Mouse (Mus musculus): Measurements from ENCODE around the gene Atp5e. TPM values are rescaled to one million over a fixed set of nuclear protein-coding genes. Genes with fewer than 3 reads are reported as not detected.

The Atp5e gene
- polyA plus RNA-seq, 1 experiment from 2014 or later, result 1,156 TPM

DNA sequence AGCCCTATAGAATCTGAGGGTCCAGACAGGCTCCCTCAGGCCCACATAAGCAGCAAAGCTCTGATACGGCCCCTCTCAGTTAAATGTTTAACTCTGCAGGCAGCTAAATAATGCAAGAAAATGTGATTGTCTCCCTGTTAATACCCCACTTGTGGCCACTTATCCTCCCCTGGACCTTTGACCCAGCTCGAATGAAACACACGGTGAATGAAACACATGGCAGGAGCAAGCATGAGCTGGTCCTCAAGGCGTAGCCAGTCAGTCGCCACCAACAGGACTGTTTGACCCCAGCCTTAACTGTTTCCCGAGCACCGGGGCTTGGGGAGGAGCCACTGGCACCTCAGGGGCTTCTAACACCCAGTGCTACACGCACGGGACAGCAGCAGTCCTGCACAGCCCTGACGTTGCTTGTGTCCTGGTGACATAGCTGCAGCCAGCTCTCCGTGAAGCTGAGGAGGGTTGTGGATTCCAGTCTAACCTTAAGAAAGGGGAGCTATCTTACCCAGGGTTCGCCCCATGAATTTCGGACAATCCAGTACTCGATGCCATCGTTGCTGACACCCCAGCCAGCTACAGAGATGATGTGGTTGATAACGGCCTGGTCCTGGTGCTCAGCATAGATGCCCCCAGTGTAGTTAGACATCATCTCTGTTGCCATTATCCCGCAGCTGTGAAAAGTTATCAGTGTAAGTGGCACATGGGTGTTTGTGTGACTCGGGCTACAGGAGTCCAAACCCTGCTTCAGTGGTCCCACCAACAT, 35.6 kb downstream of the Atp5e start:
- WGBS, result 71% methylated on average over 18 of the region's 18 CpGs
- H3K27me3 ChIP-seq (ENCODE audit: insufficient read depth, low read length), result no peaks in the 10 kb centered on the region
- DNase-seq (ENCODE audit: low spot score), result peak; percentile 16
- no peaks in the 10 kb centered on the region for H3K9me3 ChIP-seq (replicated peaks; ENCODE audit: low read length)
- no peak overlapping the region for H3K4me3 ChIP-seq (replicated peaks; ENCODE audit: low read depth, low read length)
- no peak overlapping the region for H3K4me2 ChIP-seq (ENCODE audit: low read length)
- peak; percentile 47 for ATAC-seq (replicated peaks; ENCODE audit: low FRiP score, low read depth)
- no peaks in the 10 kb centered on the region for H3K4me1 ChIP-seq (replicated peaks; ENCODE audit: insufficient read depth, low read length)
- H3K27ac ChIP-seq, result no peak overlapping the region
- TF ChIP-seq CTCF (IDR thresholded peaks at IDR 0.05; ENCODE audit: low read depth), result no peak
- peaks cover 46% of the 10 kb centered on the region for H3K36me3 ChIP-seq (ENCODE audit: insufficient read depth, low read length)
- H3K9ac ChIP-seq (ENCODE audit: low read depth, low read length), result no peak overlapping the region

DNA sequence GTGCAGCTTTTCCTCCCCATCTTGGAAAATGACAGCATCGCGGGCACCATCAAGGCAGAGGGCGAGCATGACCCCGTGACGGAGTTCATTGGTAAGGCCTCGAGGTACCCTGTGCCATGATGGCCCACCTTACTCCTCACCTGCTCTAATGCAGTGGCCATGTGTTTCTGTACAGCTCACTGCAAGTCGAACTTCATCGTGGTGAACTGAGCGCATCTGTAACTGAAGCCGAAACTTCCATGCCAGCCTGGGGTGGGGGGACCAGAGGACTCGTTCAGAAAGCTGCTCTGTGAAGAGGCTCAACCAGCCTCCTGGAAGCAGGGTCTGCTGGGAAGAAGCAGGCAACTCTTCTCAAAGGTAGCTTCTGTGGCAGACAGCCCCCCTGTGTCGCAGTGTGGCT, 37.0 kb downstream of the Atp5e start:
- ATAC-seq (replicated peaks; ENCODE audit: low FRiP score, low read depth) (no peak), DNase-seq (ENCODE audit: low spot score) (no peak)
- no peaks in the 10 kb centered on the region for H3K27me3 ChIP-seq (ENCODE audit: insufficient read depth, low read length)
- no peak overlapping the region for H3K27ac ChIP-seq
- H3K4me3 ChIP-seq (replicated peaks; ENCODE audit: low read depth, low read length), result no peak overlapping the region
- no peak for TF ChIP-seq CTCF (IDR thresholded peaks at IDR 0.05; ENCODE audit: low read depth)
- WGBS, result 85% methylated on average over 12 of the region's 12 CpGs
- no peaks in the 10 kb centered on the region for H3K4me1 ChIP-seq (replicated peaks; ENCODE audit: insufficient read depth, low read length)
- peaks cover 53% of the 10 kb centered on the region for H3K36me3 ChIP-seq (ENCODE audit: insufficient read depth, low read length)
- H3K9ac ChIP-seq (ENCODE audit: low read depth, low read length), result no peak overlapping the region
- H3K9me3 ChIP-seq (replicated peaks; ENCODE audit: low read length), result no peaks in the 10 kb centered on the region
- no peak overlapping the region for H3K4me2 ChIP-seq (ENCODE audit: low read length)

GRCm38 (mm10) chr2:174424301-174425085, 39.4 kb downstream of the Atp5e start:
- peak; percentile 37 for ATAC-seq (replicated peaks; ENCODE audit: low FRiP score, low read depth)
- Histone ChIP-seq H3K9ac (ENCODE audit: low read depth, low read length) (no peak overlapping the region), H3K4me3 (replicated peaks; ENCODE audit: low read depth, low read length) (no peak overlapping the region), H3K27me3 (ENCODE audit: insufficient read depth, low read length) (no peaks in the 10 kb centered on the region), H3K36me3 (ENCODE audit: insufficient read depth, low read length) (peaks cover 58% of the 10 kb centered on the region), H3K27ac (no peak overlapping the region), H3K9me3 (replicated peaks; ENCODE audit: low read length) (no peaks in the 10 kb centered on the region), H3K4me2 (ENCODE audit: low read length) (no peak overlapping the region), H3K4me1 (replicated peaks; ENCODE audit: insufficient read depth, low read length) (no peaks in the 10 kb centered on the region)
- WGBS, result 69% methylated on average over 11 of the region's 11 CpGs
- peak; percentile 73 for DNase-seq (ENCODE audit: low spot score)
- TF ChIP-seq CTCF (IDR thresholded peaks at IDR 0.05; ENCODE audit: low read depth), result no peak

DNA sequence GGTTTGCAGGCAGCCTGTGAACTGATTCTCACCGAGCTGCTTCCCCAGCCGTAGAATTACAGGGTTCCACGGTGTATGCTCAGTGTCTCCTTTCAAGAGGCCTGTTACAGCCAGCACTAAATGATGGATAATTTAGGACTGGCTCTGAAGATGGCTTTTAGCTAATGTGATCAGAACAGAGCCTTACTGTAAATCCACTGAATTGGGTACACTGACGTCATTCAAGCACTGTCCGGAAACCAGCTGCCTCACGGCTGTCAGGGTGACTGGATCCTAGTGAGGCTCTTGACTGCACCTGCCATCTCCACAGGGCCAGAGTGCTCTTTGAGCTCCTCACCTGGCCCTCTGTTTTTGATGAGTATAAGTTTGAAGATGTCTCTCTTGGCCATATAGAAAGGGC, 42.8 kb downstream of the Atp5e start:
- WGBS, result 81% methylated on average over 6 of the region's 6 CpGs

GRCm38 (mm10) chr2:174415731-174416310, 48.1 kb downstream of the Atp5e start, which contains the start of gene Nelfcd:
Gene Nelfcd, plus strand, starts transcription at chr2:174415804.
- no peaks in the 10 kb centered on the region for H3K27me3 ChIP-seq (ENCODE audit: insufficient read depth, low read length)
- peak; percentile 99 for DNase-seq (ENCODE audit: low spot score)
- peak within 1 kb of the TSS; percentile 87 for H3K9ac ChIP-seq (ENCODE audit: low read depth, low read length)
- under 1% methylated on average over 40 of the region's 40 CpGs for WGBS
- no peaks in the 10 kb centered on the region for H3K36me3 ChIP-seq (ENCODE audit: insufficient read depth, low read length)
- peak within 1 kb of the TSS; percentile 94 for H3K4me3 ChIP-seq (replicated peaks; ENCODE audit: low read depth, low read length)
- TF ChIP-seq CTCF (IDR thresholded peaks at IDR 0.05; ENCODE audit: low read depth), result no peak
- peak within 1 kb of the TSS; percentile 97 for H3K4me2 ChIP-seq (ENCODE audit: low read length)
- peak; percentile 92 for ATAC-seq (replicated peaks; ENCODE audit: low FRiP score, low read depth)
- peaks cover 8% of the 10 kb centered on the region; the same call in 1 of the 2 replicates for H3K4me1 ChIP-seq (replicated peaks; ENCODE audit: insufficient read depth, low read length)
- H3K27ac ChIP-seq, result 0 out of 2 replicates have a peak within 1 kb of the TSS, but pooled peaks have one; percentile 36
- H3K9me3 ChIP-seq (replicated peaks; ENCODE audit: low read length), result no peaks in the 10 kb centered on the region

More for the DNA sequence above, 42.8 kb downstream of the Atp5e start:
- ATAC-seq (replicated peaks; ENCODE audit: low FRiP score, low read depth) (no peak), DNase-seq (ENCODE audit: low spot score) (no peak)
- no peak overlapping the region for H3K9ac ChIP-seq (ENCODE audit: low read depth, low read length)
- no peak overlapping the region for H3K4me2 ChIP-seq (ENCODE audit: low read length)
- no peak for TF ChIP-seq CTCF (IDR thresholded peaks at IDR 0.05; ENCODE audit: low read depth)
- H3K9me3 ChIP-seq (replicated peaks; ENCODE audit: low read length), result no peaks in the 10 kb centered on the region
- peaks cover 6% of the 10 kb centered on the region; the same call in 1 of the 2 replicates for H3K4me1 ChIP-seq (replicated peaks; ENCODE audit: insufficient read depth, low read length)
- H3K27me3 ChIP-seq (ENCODE audit: insufficient read depth, low read length), result no peaks in the 10 kb centered on the region
- no peak overlapping the region for H3K4me3 ChIP-seq (replicated peaks; ENCODE audit: low read depth, low read length)
- peaks cover 39% of the 10 kb centered on the region for H3K36me3 ChIP-seq (ENCODE audit: insufficient read depth, low read length)
- H3K27ac ChIP-seq, result no peak overlapping the region

All from kidney, postnatal 0 days (tissue).